ENCODE assay signal across 25 mouse cellular contexts in genomic region chr10:19657426-19657825, GRCm38 (mm10). TPM values are rescaled to one million over a fixed set of nuclear protein-coding genes. Genes with fewer than 3 reads are reported as not detected.
A peak's percentile ranks its signal among the peaks of the same experiment; 100 is the strongest.
DNase-seq lines count a peak whose midpoint lies in the region; ATAC-seq lines count a peak whose summit lies in the region.
"Had no signal": no experiment of that assay in that cellular context is flagged by ENCODE, and none has a peak within 500 bp of the region (broad histone marks: within the 10 kb centered on the region; RNA-seq: fewer than 3 reads in every experiment).

No protein-coding gene starts in this region.

- H3K4me1 ChIP-seq in heart, embryonic 11.5 days (ENCODE audit: control insufficient read depth, insufficient read depth, low read length) = no peaks in the 10 kb centered on the region
- H3K4me1 ChIP-seq: embryonic facial prominence, embryonic 13.5 days; embryonic facial prominence, embryonic 15.5 days; forebrain, embryonic 10.5 days; forebrain, embryonic 12.5 days had no signal

- no peak overlapping the region for H3K27ac ChIP-seq in heart, embryonic 11.5 days (ENCODE audit: low read depth, low read length)
- H3K27ac ChIP-seq: embryonic facial prominence, embryonic 13.5 days; embryonic facial prominence, embryonic 15.5 days; forebrain, embryonic 10.5 days; forebrain, embryonic 12.5 days had no signal

- H3K36me3 ChIP-seq in splenic B cell, adult 2 months (ENCODE audit: control insufficient read depth, insufficient read depth, low read length, poor library complexity, severe bottlenecking) = no peaks in the 10 kb centered on the region
- H3K36me3 ChIP-seq in heart, embryonic 11.5 days (ENCODE audit: control insufficient read depth, insufficient read depth, low read length) = no peaks in the 10 kb centered on the region
- H3K36me3 ChIP-seq: embryonic facial prominence, embryonic 13.5 days; embryonic facial prominence, embryonic 15.5 days; forebrain, embryonic 10.5 days; forebrain, embryonic 12.5 days had no signal

- no peak overlapping the region for H3K4me2 ChIP-seq in heart, embryonic 11.5 days
- H3K4me2 ChIP-seq: embryonic facial prominence, embryonic 13.5 days; embryonic facial prominence, embryonic 15.5 days; forebrain, embryonic 12.5 days had no signal

- no peaks in the 10 kb centered on the region for H3K9me3 ChIP-seq in heart, embryonic 11.5 days (replicated peaks; ENCODE audit: control insufficient read depth, low read length)
- H3K9me3 ChIP-seq: embryonic facial prominence, embryonic 13.5 days; embryonic facial prominence, embryonic 15.5 days; forebrain, embryonic 10.5 days; forebrain, embryonic 12.5 days had no signal

- DNase-seq in lung, postnatal 36 days = peak; percentile 12
- no peak for DNase-seq in lung, postnatal 25 days (ENCODE audit: low spot score)
- peak; percentile 41 to 49 for DNase-seq in spleen, postnatal 36 days (ENCODE audit: low spot score in 2 of 2)
- DNase-seq in spleen, adult 12 weeks (ENCODE audit: low spot score) = no peak
- peak; percentile 81 for DNase-seq in splenic B cell, adult 2 months (ENCODE audit: low read depth, low spot score)
- DNase-seq: adrenal gland, adult 2 months; adrenal gland, postnatal 10 days; adrenal gland, postnatal 25 days; cerebellum, adult 11 months; cerebellum, adult 18-20 months; cerebellum, adult 8-10 months; cerebellum, adult 9-11 months; cerebellum, postnatal 36 days; embryo, embryonic 11 days had no signal

- WGBS in heart, embryonic 11.5 days (ENCODE audit: insufficient replicate concordance) = 83% methylated on average over 9 of the region's 9 CpGs

- no peak overlapping the region for H3K4me3 ChIP-seq in heart, embryonic 11.5 days (ENCODE audit: low read depth, low read length)
- H3K4me3 ChIP-seq: embryonic facial prominence, embryonic 13.5 days; embryonic facial prominence, embryonic 15.5 days; erythroblast, embryonic 14.5 days; forebrain, embryonic 10.5 days; forebrain, embryonic 12.5 days had no signal

- ATAC-seq in heart, embryonic 11.5 days (replicated peaks; ENCODE audit: insufficient number of reproducible peaks, low FRiP score, low TSS enrichment) = no peak
- ATAC-seq: forebrain, embryonic 14.5 days; forebrain, embryonic 16.5 days had no signal

- no peaks in the 10 kb centered on the region for H3K27me3 ChIP-seq in splenic B cell, adult 2 months (ENCODE audit: control insufficient read depth, insufficient read depth, low read length, poor library complexity, severe bottlenecking)
- H3K27me3 ChIP-seq in heart, embryonic 11.5 days (ENCODE audit: control insufficient read depth, insufficient read depth, low read length) = no peaks in the 10 kb centered on the region
- H3K27me3 ChIP-seq: embryonic facial prominence, embryonic 13.5 days; embryonic facial prominence, embryonic 15.5 days; forebrain, embryonic 12.5 days had no signal

- H3K9ac ChIP-seq in heart, embryonic 11.5 days (ENCODE audit: low read depth, low read length) = no peak overlapping the region
- H3K9ac ChIP-seq: embryonic facial prominence, embryonic 13.5 days; embryonic facial prominence, embryonic 15.5 days; forebrain, embryonic 12.5 days had no signal

RNA-seq across cellular contexts. Expression of gene Il22ra2, which starts 35.6 kb away (rescaled TPM):
- polyA plus RNA-seq in heart, embryonic 11.5 days (2014; fragmentation: Nextera tagmentation; extraction: Ambion mirVana) = not detected in 2 replicates
- polyA plus RNA-seq: adrenal gland, adult 2 months; brain, embryonic 14.5 days; C2C12; embryonic facial prominence, embryonic 11.5 days; embryonic facial prominence, embryonic 13.5 days; erythroblast, embryonic 14.5 days; forebrain, embryonic 10.5 days; forebrain, embryonic 12.5 days; forebrain, embryonic 14.5 days; forebrain, embryonic 16.5 days had no signal

RNA-seq across cellular contexts. Expression of gene Il20ra, which starts 54.9 kb away (rescaled TPM):
- 0.11 and 0.24 TPM in 2 replicates for polyA plus RNA-seq in heart, embryonic 11.5 days (2014; fragmentation: Nextera tagmentation; extraction: Ambion mirVana)
- polyA plus RNA-seq: C2C12; forebrain, embryonic 12.5 days; forebrain, embryonic 14.5 days had no signal

Comparison
In these comparisons a context has a peak if more than half of its experiments do, and no peak if none do; other contexts are left out.
1. DNase-seq: peak in lung, postnatal 36 days (single experiment), spleen, postnatal 36 days (2 of 2) and splenic B cell, adult 2 months (single experiment); none in lung, postnatal 25 days (single experiment) and spleen, adult 12 weeks (single experiment).